Mouse (Mus musculus): ENCODE measurements around the gene Rnf167. TPM values are rescaled to one million over a fixed set of nuclear protein-coding genes. Genes with fewer than 3 reads are reported as not detected.

The Rnf167 gene
- polyA plus RNA-seq, 1 experiment, result 9.0 TPM

DNA sequence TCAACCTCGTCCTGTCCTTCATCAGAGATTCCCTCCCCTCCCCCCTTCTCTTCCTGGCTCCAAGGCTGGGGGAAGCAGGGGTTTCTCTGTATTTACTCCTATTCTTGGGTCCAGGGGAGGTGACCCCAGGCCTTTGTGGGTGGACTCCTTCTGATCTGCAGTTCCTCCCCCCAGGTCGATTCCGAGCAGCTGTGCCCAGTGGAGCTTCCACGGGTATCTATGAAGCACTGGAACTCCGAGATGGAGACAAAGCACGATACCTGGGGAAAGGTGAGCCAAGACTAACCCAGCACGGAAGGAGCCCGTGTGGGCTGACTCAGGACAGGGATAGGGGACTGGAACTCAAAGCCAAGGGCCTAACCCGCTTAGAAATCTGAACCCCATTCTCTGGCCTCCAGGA lies 11.0 kb downstream of the Rnf167 start:
- Histone ChIP-seq H3K79me2 (ENCODE audit: control insufficient read depth, insufficient read depth) (peaks cover 85% of the 10 kb centered on the region), H3K79me3 (ENCODE audit: low read depth) (peaks cover 55% of the 10 kb centered on the region), H3K36me3 (ENCODE audit: control insufficient read depth, insufficient read depth) (peaks cover 50% of the 10 kb centered on the region), H3K27me3 (ENCODE audit: control insufficient read depth, insufficient read depth, insufficient read length) (no peaks in the 10 kb centered on the region), H3ac (ENCODE audit: control insufficient read depth, insufficient read length, low read depth) (peak overlapping the region; percentile 74), H3K4me3 (ENCODE audit: insufficient read depth, poor library complexity, severe bottlenecking) (peak overlapping the region; percentile 99)
- no peak for TF ChIP-seq MYOG (IDR thresholded peaks at IDR 0.05; ENCODE audit: control insufficient read depth, extremely low read depth, insufficient read length)
- TF ChIP-seq MYOD1 (IDR thresholded peaks at IDR 0.05; ENCODE audit: control insufficient read depth, insufficient read length, low read depth), result no peak
- TF ChIP-seq CEBPB (IDR thresholded peaks at IDR 0.05; ENCODE audit: low read depth), result no peak
- TF ChIP-seq CTCF (IDR thresholded peaks at IDR 0.05; ENCODE audit: control insufficient read depth, insufficient read depth, insufficient read length), result no peak
- TF ChIP-seq FOSL1 (IDR thresholded peaks at IDR 0.05; ENCODE audit: insufficient read depth, low read length, poor library complexity, severe bottlenecking), result no peak
- TF ChIP-seq USF1 (IDR thresholded peaks at IDR 0.05; ENCODE audit: low read depth), result no peak
- no peak for TF ChIP-seq MAX (IDR thresholded peaks at IDR 0.05)

DNA sequence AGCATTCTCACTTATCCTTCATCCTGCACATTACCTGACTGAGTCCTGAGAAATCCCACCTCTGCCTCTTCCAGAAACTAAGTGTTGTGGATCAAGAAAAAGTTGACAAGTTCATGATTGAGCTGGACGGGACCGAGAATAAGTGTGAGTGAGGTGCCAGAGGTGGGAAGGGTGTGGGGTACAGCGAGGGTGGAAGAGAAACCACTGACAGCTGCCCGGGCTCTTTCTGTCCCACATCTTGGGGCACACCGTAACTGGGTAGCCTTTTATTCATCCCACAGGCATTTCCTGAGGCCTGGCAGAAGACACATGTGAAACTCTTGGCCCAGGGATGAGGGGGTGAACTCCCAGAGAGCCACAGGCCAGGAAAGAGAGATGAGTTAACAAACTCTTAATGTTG lies 11.5 kb downstream of the Rnf167 start:
- H3K36me3 ChIP-seq (ENCODE audit: control insufficient read depth, insufficient read depth), result peaks cover 48% of the 10 kb centered on the region
- TF ChIP-seq CTCF (IDR thresholded peaks at IDR 0.05; ENCODE audit: control insufficient read depth, insufficient read depth, insufficient read length), result no peak
- TF ChIP-seq FOSL1 (IDR thresholded peaks at IDR 0.05; ENCODE audit: insufficient read depth, low read length, poor library complexity, severe bottlenecking), result no peak
- TF ChIP-seq MAX (IDR thresholded peaks at IDR 0.05), result peak; percentile 12
- TF ChIP-seq CEBPB (IDR thresholded peaks at IDR 0.05; ENCODE audit: low read depth), result no peak
- TF ChIP-seq MYOD1 (IDR thresholded peaks at IDR 0.05; ENCODE audit: control insufficient read depth, insufficient read length, low read depth), result peak; percentile 51
- H3K79me2 ChIP-seq (ENCODE audit: control insufficient read depth, insufficient read depth), result peaks cover 80% of the 10 kb centered on the region
- H3K4me3 ChIP-seq (ENCODE audit: insufficient read depth, poor library complexity, severe bottlenecking), result peak overlapping the region; percentile 99
- peaks cover 50% of the 10 kb centered on the region for H3K79me3 ChIP-seq (ENCODE audit: low read depth)
- peak overlapping the region; percentile 74 for H3ac ChIP-seq (ENCODE audit: control insufficient read depth, insufficient read length, low read depth)
- no peaks in the 10 kb centered on the region for H3K27me3 ChIP-seq (ENCODE audit: control insufficient read depth, insufficient read depth, insufficient read length)

GRCm38 (mm10) chr11:70658942-70659341 lies 11.9 kb downstream of the Rnf167 start:
- H3K79me2 ChIP-seq (ENCODE audit: control insufficient read depth, insufficient read depth), result peaks cover 76% of the 10 kb centered on the region
- peaks cover 46% of the 10 kb centered on the region for H3K79me3 ChIP-seq (ENCODE audit: low read depth)
- TF ChIP-seq MAX (IDR thresholded peaks at IDR 0.05), result peak; percentile 11
- TF ChIP-seq USF1 (IDR thresholded peaks at IDR 0.05; ENCODE audit: low read depth), result no peak
- no peak for TF ChIP-seq CTCF (IDR thresholded peaks at IDR 0.05; ENCODE audit: control insufficient read depth, insufficient read depth, insufficient read length)
- peaks cover 50% of the 10 kb centered on the region for H3K36me3 ChIP-seq (ENCODE audit: control insufficient read depth, insufficient read depth)
- peak overlapping the region; percentile 55 for H3ac ChIP-seq (ENCODE audit: control insufficient read depth, insufficient read length, low read depth)
- H3K4me3 ChIP-seq (ENCODE audit: insufficient read depth, poor library complexity, severe bottlenecking), result peak overlapping the region; percentile 16
- H3K27me3 ChIP-seq (ENCODE audit: control insufficient read depth, insufficient read depth, insufficient read length), result no peaks in the 10 kb centered on the region

DNA sequence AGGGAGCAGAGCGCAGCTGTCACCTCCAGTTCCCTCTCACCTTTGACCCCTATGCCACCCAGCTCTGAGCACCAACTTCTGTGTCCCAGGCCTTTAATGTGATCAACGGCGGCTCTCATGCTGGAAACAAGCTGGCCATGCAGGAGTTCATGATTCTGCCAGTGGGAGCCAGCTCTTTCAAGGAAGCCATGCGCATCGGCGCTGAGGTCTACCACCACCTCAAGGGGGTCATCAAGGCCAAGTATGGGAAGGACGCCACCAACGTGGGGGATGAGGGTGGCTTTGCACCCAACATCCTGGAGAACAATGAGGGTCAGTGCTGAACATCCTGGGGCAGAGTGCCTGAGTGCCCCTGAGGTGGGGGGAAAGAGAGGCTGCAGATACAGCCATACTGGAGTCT lies 13.5 kb downstream of the Rnf167 start:
- peaks cover 64% of the 10 kb centered on the region for H3K36me3 ChIP-seq (ENCODE audit: control insufficient read depth, insufficient read depth)
- H3K79me3 ChIP-seq (ENCODE audit: low read depth), result peaks cover 46% of the 10 kb centered on the region
- H3K27me3 ChIP-seq (ENCODE audit: control insufficient read depth, insufficient read depth, insufficient read length), result no peaks in the 10 kb centered on the region
- H3K79me2 ChIP-seq (ENCODE audit: control insufficient read depth, insufficient read depth), result peaks cover 70% of the 10 kb centered on the region
- H3K4me3 ChIP-seq (ENCODE audit: insufficient read depth, poor library complexity, severe bottlenecking), result no peak overlapping the region
- H3ac ChIP-seq (ENCODE audit: control insufficient read depth, insufficient read length, low read depth), result no peak overlapping the region
- TF ChIP-seq MAX (IDR thresholded peaks at IDR 0.05) (no peak), MYOD1 (IDR thresholded peaks at IDR 0.05; ENCODE audit: control insufficient read depth, insufficient read length, low read depth) (no peak), MYOG (IDR thresholded peaks at IDR 0.05; ENCODE audit: control insufficient read depth, extremely low read depth, insufficient read length) (no peak), USF1 (IDR thresholded peaks at IDR 0.05; ENCODE audit: low read depth) (no peak), CTCF (IDR thresholded peaks at IDR 0.05; ENCODE audit: control insufficient read depth, insufficient read depth, insufficient read length) (no peak)

DNA sequence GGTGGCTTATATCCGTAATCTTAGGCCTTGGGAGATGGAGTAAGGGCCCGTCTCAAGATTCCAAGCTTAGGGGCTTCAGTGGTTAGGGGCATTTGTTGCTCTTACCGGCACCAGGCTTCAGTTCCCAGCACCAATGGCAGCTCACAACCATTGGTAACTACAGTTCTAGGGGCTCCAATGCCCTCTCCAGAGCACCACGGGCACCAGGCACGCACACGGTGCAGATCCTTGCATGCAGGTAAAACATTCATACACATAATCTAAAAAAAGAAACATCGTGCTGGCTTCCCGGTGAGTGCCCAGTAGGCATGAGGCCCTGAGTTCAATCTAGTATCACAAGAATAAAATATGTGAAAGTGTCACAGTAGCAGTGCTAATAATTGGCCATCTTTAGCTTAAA lies 16.1 kb downstream of the Rnf167 start:
- Histone ChIP-seq H3ac (ENCODE audit: control insufficient read depth, insufficient read length, low read depth) (no peak overlapping the region), H3K79me2 (ENCODE audit: control insufficient read depth, insufficient read depth) (peaks cover 73% of the 10 kb centered on the region), H3K36me3 (ENCODE audit: control insufficient read depth, insufficient read depth) (peaks cover 64% of the 10 kb centered on the region), H3K4me3 (ENCODE audit: insufficient read depth, poor library complexity, severe bottlenecking) (no peak overlapping the region), H3K27me3 (ENCODE audit: control insufficient read depth, insufficient read depth, insufficient read length) (no peaks in the 10 kb centered on the region), H3K79me3 (ENCODE audit: low read depth) (peaks cover 49% of the 10 kb centered on the region)
- TF ChIP-seq MYOD1 (IDR thresholded peaks at IDR 0.05; ENCODE audit: control insufficient read depth, insufficient read length, low read depth), result no peak
- no peak for TF ChIP-seq MYOG (IDR thresholded peaks at IDR 0.05; ENCODE audit: control insufficient read depth, extremely low read depth, insufficient read length)
- TF ChIP-seq CEBPB (IDR thresholded peaks at IDR 0.05; ENCODE audit: low read depth), result no peak
- TF ChIP-seq FOSL1 (IDR thresholded peaks at IDR 0.05; ENCODE audit: insufficient read depth, low read length, poor library complexity, severe bottlenecking), result no peak
- TF ChIP-seq MAX (IDR thresholded peaks at IDR 0.05), result no peak
- no peak for TF ChIP-seq USF1 (IDR thresholded peaks at IDR 0.05; ENCODE audit: low read depth)
- no peak for TF ChIP-seq CTCF (IDR thresholded peaks at IDR 0.05; ENCODE audit: control insufficient read depth, insufficient read depth, insufficient read length)

GRCm38 (mm10) chr11:70663957-70664356 lies 16.9 kb downstream of the Rnf167 start:
- TF ChIP-seq CTCF (IDR thresholded peaks at IDR 0.05; ENCODE audit: control insufficient read depth, insufficient read depth, insufficient read length) (no peak), MYOD1 (IDR thresholded peaks at IDR 0.05; ENCODE audit: control insufficient read depth, insufficient read length, low read depth) (no peak), MYOG (IDR thresholded peaks at IDR 0.05; ENCODE audit: control insufficient read depth, extremely low read depth, insufficient read length) (no peak), USF1 (IDR thresholded peaks at IDR 0.05; ENCODE audit: low read depth) (no peak), CEBPB (IDR thresholded peaks at IDR 0.05; ENCODE audit: low read depth) (no peak), FOSL1 (IDR thresholded peaks at IDR 0.05; ENCODE audit: insufficient read depth, low read length, poor library complexity, severe bottlenecking) (no peak), MAX (IDR thresholded peaks at IDR 0.05) (no peak)
- peaks cover 64% of the 10 kb centered on the region for H3K79me2 ChIP-seq (ENCODE audit: control insufficient read depth, insufficient read depth)
- H3K36me3 ChIP-seq (ENCODE audit: control insufficient read depth, insufficient read depth), result peaks cover 62% of the 10 kb centered on the region

More at GRCm38 (mm10) chr11:70663957-70664356, 16.9 kb downstream of the Rnf167 start:
- Histone ChIP-seq H3ac (ENCODE audit: control insufficient read depth, insufficient read length, low read depth) (no peak overlapping the region), H3K27me3 (ENCODE audit: control insufficient read depth, insufficient read depth, insufficient read length) (no peaks in the 10 kb centered on the region), H3K79me3 (ENCODE audit: low read depth) (peaks cover 41% of the 10 kb centered on the region), H3K4me3 (ENCODE audit: insufficient read depth, poor library complexity, severe bottlenecking) (no peak overlapping the region)
